Mouse (Mus musculus) kidney, postnatal 10 days (tissue): ENCODE measurements around the gene Tmem170.
"Not testable (repeated sequence)": the region's sequence is repeated elsewhere in the genome, so short reads cannot be mapped to it uniquely, and the experiment has no call there.

ENCODE experiments used
- DNase-seq: peaks from one replicate; pipeline ENCODE4 v3.0.0; 2021; ENCODE audit warnings: mixed read lengths

Tmem170 gene

DNA sequence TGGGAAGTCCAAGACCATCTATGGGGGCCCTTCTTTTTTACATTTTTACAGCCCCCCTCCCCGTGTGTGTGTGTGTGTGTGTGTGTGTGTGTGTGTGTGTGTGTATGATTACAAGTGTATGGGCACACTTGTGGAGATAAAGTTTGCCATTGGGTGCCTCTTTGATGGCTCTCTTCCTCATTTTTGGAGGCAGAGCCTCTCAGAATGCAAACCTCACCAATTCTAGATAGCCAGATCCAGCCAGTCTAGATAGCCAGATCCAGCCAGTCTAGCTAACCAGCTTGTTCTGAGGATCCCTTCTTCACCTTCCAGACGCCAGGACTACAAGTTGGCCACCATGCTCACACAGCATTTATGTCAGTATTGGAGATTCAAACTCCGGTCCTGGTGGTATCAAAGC lies 5.3 kb downstream of the Tmem170 start:
- DNase-seq: no peak

DNA sequence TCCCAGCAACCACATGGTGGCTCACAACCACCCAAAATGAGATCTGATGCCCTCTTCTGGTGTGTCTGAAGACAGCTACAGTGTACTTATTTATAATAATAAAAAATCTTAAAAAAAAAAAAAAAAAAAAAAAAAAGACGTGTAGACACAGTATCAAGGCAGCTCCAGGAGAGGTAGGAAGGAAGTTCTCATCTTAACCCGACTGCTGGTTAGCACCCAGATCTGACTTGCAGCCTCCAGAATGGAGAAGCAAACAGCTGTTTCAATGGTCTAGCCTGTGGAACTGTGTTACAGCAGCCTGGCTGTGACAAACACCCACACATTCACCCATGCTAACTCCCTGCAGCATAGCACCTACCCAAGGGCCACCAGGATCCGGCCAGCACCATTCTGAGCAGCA lies 6.2 kb downstream of the Tmem170 start:
- no peak for DNase-seq

DNA sequence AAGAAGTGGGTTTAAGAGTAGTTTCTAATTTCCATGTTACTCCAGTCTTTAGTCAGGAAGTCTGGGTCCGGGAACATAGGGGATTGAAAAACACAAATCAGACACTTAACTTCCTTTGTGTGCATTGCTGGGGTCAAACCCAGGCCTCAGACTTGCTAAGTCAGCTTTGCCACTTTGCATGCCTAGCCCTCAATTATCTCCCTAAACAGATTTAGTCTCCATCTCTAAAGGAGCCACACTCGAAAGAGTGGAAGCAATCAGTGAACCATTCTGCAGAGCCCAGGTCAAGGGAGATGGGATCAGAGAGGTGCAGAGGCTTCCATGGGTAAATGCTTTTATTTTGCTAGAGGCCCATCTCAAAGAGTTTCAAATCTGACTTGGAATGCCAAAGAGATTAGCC lies 7.9 kb downstream of the Tmem170 start:
- DNase-seq: no peak

DNA sequence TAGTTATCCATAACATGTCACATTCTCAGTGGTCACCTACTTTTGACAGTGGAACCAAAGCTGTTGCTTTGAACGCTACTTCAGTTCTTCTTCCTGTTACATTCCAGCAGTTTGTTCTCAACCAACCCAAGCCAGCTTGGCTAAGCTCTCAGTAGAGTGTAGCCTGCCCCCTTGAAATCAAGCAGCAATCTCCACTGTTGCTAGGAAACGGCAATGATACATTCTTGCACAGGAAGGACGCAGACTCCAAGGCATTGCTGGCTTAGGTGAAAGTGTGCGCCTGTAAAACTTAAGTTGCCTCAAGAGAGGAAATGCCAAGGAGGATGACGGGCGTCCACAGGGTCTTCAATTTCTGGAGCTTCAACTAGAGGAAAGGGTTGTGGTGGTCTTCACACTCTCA lies 10.7 kb downstream of the Tmem170 start:
- DNase-seq: no peak

DNA sequence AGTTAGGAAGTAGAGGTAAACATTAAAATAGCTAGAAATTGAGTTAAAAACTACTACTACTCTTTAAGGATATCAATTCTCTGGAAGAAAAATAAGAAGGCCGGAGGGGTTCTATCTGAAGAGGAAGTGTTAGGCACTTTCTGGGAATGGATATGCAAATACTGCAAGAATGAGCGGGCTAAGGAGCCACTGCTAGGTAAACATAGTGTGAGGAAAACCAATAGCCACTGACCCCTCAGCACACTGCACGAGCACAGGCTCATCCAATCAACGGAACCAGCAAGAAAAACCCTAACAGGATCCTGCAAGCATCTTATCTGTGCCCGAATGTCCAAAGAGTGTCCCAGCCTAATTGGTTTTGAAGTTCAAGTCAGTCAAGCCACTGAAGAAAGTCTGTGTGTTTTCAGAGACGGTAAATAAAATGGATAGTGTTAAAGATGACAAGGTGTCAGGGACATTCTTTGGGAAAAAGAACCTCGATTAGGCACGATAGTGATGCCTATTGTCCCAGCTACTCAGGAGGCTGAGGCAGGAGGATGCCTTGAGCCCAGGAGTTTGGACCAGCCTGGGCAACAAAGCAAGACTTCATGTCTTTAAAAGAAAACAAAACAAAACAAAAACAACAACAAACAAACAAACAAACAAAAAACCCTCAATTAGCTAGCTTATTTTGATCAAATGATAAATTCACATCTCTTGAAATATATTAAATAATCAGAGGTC lies 11.3 kb downstream of the Tmem170 start:
- no peak for DNase-seq

DNA sequence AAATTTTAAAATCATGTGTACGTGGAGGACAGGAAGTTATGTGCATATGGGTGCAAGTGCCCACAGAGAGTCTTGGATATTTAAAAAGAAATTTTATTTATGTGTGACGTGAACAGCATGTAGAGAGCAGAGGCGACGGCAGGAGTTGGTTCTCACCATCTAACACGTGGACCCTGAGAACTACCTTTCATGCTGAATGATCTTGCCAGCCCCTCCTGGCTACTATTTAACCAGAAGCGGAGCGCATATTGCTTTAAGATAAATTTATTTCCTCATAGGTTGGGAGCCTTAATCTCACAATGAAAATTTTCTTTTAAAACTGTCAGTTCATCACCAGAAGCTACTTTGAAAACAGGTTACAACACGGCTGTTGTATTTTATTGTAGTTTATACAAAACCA lies 11.9 kb downstream of the Tmem170 start:
- DNase-seq: no peak

DNA sequence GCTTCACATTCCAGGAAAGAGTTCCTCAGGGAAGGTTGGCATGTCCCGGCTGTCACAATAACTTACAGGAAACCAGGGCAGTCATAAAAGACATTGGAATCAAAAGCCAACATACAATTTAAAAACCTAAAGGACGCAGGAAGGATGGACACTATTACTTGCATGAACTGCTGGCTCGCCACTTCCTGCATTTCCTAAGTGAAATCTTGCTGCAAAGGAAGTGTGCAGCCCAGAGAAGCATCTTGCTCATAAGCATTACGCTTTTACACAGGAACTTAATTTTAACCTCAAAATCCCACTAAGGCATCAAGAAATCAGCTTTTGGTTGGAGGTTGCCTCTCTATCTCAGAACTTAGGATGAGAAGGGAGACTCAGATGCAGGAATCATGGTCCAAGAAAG lies 13.3 kb downstream of the Tmem170 start:
- DNase-seq: peak; percentile 15

DNA sequence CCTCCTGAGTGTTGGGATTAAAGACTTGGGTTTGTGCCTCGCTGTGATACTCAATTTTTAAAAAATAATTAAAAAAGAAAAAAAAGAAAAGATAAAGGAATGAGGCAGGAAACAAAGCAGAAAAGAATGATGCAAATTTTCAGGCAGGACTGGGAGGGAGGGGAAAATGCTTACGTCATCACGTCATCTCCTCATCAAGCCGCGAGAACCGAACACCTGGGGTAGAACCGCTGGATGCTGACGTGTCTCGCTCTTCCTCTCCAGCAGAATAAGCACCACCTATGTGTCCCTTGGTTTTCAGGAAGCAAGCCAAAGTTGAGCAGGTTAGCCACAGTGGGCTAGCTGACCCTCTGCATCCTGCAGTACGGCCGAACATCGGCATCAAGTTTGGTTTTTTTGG lies 20.6 kb downstream of the Tmem170 start:
- DNase-seq: no peak

DNA sequence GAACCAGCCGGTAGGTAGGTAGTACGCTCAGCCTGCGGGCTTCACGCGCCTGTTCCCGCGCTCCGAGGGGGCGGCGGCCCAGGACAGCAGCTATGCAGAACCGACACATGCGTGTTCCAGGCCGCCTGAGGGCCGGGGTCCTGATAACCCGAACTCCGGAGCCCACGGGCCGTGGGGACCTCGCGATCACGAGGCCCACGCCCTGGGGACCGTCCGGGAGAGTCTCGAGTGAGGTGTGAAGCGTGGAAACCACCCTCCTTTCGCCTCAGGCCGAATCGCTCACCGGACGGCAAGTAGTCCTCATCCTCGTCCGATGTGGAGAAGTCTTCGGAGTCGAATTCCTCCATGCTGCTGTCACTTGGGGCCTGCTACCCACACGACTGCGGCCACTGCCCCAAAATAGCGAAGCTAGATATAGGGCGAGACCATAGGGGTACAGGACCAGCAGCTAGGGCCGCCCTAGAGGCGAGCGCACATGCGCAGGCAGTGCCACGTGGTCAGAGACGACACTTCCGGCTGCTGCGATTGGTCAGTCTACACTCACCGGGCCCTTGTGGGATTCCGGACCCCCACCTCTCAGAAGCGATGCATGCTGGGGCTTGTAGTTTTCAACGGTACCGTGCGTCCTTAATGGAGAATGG lies 22.6 kb downstream of the Tmem170 start, which contains the start of gene Cfdp1:
Gene Cfdp1 (minus strand): TSS at position 431 of the 641 bp plus-strand sequence.
- peak; percentile 98 for DNase-seq

DNA sequence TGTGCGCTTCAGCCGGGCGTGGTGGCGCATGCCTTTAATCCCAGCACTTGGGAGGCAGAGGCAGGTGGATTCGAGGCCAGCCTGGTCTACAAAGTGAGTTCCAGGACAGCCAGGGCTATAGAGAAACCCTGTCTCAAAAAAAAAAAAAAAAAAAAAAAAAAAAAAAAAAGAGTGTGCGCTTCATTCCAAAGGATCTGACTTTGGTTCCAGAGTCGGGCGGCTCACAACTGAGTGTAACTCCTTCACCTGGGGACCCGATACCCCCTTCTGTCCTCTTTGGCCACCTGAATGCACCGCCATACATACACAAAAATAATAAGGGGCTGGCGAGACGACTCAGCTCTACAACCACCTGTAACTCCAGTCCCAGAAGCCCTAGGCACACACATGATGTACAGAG lies 23.3 kb downstream of the Tmem170 start:
- not testable (repeated sequence) for DNase-seq

DNA sequence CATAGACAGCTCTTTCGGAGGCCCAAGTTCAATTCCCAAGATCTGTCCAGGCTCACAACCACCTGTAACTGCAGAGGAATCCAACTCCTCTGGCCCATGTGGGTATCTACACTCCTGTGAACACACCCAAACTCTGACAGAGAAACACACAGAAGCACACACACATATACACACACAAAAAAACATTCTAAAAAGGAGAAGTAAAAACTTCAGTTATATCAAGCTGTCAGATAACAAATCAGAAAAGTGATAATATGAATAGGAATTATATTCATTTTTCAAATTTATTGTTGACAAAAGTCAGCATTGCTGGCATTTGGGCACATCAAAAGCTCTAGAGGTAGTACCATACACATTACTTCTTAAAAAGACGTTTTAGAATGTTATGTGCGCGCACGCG lies 29.8 kb downstream of the Tmem170 start:
- DNase-seq: no peak

DNA sequence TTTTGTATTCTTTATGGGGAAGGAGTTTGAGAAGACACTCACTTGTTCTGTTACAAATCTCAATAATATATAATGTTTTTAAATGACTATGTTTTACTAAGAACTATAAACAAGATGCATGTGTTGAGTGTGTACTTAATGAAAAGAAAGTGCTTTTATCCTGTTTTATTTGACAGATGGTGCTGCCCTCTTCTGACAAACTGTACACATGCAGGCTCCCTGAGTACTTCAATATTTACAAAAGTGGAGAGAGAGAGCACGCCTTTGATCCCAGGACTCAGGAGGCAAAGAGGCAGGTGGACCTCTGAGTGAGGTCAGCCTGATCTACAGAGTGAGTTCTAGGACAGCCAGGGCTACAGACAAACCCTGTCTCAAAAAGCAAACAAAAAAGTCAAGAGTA lies 41.0 kb downstream of the Tmem170 start:
- DNase-seq: no peak

DNA sequence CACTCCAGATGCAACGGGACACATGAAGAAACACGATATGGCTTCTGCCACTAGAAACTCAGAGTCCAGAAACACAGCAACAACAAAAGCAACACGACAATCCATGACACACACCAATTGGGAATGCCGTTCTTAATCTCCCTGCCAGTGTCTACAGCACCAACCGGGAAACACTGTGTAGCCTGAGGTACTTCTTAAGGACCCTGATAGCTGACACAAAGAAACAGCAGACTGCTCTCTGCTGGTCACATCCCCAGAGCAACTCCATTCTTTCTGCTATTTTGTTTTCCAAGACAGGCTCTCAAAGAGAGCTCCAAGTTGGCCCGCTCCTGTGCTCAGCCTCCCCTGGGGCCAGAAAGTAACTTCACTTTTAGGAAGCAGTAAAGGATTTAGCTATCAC lies 42.5 kb downstream of the Tmem170 start:
- no peak for DNase-seq

DNA sequence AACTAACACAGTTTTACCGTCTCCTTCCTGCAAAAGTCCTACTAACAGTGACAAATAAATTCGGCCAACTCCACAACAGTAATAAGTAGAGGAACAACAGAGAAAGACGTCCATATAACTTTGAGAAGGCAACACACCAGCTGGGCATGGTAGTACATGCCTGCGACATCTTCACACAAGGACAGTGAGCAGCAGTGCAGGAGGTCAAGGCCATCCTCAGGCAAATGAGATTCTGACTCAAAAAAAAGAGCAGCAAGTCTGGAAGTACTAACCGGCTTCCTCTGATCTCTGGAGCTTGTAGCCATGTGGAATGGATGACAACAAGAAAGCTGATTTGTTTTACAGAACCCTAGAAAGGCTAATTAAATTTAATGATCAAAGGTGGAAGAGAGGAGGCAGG lies 43.6 kb downstream of the Tmem170 start:
- no peak for DNase-seq

DNA sequence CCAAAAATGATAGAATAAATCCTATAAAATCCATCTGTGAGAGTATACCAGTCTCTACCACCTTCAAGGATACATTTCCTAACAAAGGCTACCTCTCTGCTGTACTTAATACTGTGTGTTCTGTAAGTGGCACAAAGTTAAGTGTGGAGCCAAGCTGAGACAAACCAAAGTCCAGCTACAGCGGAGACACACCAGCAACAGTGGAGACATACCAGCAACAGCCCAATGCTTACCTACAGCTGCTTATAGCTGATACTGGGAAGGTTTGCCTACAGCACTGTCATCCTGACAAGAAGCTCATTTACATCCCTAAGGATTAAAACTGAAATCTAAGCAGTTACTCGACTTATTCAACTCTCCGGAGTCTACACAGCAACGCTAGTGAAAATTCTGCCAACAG lies 44.6 kb downstream of the Tmem170 start:
- no peak for DNase-seq

DNA sequence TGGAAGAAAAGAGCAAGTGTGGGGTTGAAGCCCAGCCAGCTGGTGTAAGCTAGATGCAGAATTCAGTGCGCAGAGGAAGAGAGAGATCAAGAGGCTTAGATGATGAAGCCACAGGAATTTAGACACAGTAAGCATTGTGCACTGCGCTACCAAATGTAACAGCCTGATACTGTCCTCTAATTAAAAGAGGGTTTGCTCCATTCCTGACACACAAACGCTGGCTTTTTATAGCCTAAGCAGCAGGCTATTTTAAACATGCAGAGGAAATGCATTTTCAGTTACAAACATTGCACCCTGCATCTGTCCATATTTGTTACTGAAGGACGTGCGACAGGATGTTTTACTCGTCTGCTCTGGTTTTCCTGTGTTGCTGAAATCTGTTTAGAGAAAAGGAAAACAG lies 48.0 kb downstream of the Tmem170 start:
- peak; percentile 28 for DNase-seq

DNA sequence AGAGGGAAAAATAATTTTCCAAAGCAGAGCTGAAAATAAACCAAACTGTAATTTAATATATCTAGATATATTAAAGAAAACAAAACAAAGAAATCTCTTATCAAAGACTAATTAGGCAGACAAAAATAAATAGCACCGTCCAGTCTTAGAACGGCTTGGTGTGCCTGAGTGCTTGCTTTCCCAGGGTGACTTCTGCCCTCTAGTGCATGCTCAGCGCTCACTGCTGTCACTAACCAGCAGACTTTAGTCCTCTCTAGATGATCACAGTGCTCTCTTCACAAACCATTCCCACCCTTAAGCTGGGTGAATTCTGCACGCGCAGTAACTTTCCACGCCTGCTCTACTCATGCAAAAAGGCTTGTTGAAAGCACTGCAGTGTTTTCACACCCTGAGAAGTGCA lies 51.3 kb downstream of the Tmem170 start:
- peak; percentile 73 for DNase-seq

DNA sequence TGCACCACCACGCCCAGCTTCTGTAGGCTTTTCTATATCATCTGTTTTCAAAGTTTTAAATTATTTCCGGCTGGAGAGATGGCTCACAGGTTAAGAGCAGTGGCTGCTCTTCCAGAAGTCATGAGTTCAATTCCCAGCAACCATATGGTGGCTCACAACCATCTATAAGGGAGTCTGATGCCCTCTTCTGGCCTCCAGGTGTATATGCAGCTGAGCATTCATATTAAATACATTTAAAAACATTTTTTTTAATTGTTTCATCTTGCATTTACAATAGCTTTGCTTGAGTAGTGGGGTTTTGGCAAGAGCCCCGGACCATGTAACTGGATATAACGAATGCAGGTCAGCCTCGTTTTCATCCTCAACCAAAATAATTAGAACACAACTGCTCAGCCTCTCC lies 52.2 kb downstream of the Tmem170 start:
- DNase-seq: no peak

DNA sequence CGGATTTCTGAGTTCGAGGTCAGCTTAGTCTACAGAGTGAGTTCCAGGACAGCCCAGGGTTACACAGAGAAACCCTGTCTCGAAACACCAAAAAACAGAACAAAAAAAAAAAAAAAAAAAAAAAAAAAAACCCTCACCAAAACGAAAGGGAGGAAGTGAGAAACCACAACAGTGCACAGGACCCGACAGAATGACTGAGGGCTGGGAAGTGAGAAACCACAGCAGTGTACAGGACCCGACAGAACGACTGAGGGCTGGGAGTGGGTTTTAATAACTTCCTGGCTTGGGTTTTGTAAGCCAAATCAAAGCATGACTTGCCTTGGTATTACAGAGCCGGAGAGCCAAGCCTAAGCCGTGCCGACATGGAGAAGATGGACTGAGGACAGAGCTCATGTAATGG lies 55.4 kb downstream of the Tmem170 start:
- DNase-seq: no peak

DNA sequence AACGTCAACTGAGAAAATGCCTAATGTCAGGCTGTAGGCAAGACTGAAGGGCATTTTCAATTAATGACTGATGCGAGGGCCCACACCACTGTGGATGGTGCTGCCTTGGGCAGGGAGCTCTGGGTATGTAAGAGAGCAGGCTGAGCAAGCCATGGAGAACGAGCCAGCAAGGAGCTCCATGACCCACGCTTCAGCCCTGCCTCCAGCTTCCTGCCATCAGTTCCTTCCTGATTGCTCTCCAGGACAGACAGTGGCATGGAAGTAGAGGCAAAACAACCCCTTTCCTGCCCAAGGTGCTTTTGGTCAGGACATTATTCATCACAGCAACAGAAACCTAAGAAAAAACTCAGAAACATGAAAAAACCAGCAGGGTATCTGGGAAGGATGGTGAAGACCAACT lies 55.9 kb downstream of the Tmem170 start:
- DNase-seq: peak; percentile 49

DNA sequence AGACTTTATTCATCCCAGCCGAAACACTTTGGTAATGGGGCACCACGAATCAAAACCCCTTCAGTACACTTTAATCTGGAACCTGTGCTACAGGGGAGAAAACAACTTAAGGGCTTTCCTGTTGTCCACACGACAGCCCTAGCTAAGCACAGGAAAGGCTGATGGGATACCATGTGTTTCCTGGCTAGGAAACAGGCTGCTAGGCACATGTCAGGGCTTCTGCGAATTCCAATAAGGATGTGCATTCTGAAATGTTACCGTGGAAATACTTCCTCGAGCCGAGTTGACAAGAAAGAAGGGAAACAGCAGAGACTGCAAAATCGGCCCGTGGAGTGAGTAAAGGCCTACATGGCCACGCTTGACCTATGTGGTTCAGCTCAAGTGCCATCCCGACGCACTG lies 56.5 kb downstream of the Tmem170 start:
- DNase-seq: peak; percentile 48

DNA sequence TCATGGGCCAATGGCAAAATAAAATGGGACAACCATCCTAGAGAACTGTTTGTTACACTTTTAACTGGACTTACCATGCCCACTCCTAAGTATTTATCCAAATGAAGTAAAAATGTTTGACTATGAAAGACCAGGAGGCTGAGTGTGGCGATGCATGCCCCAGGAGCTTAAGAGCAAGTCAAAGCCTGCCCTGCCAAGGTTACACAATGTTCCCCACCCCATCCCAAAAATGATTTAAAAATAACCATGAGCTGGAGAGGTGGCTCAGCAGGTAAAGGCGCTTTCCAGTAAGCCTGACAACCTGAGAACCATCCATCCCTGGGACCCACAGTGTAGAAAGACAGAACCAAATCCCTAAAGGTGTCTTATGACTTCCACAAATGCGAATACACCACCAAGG lies 58.0 kb downstream of the Tmem170 start:
- DNase-seq: no peak

DNA sequence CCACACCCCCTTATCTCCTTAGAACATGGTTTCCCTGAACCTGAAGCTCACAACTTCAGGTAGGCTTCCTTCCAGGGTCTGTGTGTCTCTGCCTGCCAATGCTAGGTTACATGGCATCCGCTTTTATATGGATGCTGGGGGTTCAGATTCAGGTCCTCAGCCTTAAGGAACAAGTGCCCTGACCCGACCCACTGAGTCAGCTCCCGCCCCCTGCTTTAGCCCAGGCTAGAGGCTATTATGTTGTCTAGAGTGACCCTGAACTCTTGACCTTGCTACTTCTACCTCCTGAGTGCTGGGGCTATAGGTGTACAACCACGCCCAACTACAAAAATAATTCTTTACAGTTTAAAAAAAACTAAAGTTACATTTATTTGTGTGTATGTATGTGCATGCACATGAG lies 61.5 kb downstream of the Tmem170 start:
- DNase-seq: no peak

DNA sequence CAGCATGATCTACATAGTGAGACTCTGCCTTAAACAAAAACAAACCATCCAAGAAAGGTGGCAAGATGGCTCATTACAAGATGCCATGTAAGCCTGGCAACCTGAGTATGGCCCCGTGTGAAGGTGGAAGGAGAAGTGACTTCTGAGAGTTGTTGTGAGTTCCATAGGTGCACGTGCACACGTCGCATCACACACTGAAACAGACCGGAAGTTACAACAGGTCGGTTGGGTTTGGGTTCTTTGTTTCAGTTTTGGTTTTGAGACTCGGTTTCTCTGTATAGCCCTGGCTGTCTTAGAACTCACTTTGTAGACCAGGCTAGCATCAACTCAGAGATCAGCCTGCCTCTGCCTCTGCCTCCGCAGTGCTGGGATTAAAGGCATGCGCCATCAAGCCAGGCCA lies 62.7 kb downstream of the Tmem170 start:
- no peak for DNase-seq
